Mouse (Mus musculus) CH12.LX (cell line): ENCODE measurements at regions not wholly inside any gene's neighbourhood (a gene's known extent, or its start where the extent isn't known, plus 50 kb on each side); places are given as distances from the start of the nearest gene placed in this dataset.
A peak's percentile ranks its signal among the peaks of the same experiment; 100 is the strongest.

Experiments
- DNase-seq: peaks from one replicate; pipeline ENCODE4 v3.0.0-alpha.2; 2013; ENCODE audit errors: extremely low read depth
- H3K27ac ChIP-seq: 2 replicates; pipeline ENCODE4 v1.5.1; 2012; ENCODE audit warnings: low read depth, mild to moderate bottlenecking, control low read depth, moderate library complexity; ENCODE audit not compliant: insufficient read depth
- H3K27me3 ChIP-seq: replicated peaks from 2 replicates; pipeline ENCODE3; 2012; ENCODE audit warnings: inconsistent platforms
- H3K36me3 ChIP-seq, 2 experiments: replicated peaks in 1 of 2; 2 replicates each; pipeline versions ENCODE3 to v1.6.1; 2012; ENCODE audit warnings: inconsistent platforms in 1 of 2, low read length in 1 of 2, mild to moderate bottlenecking in 1 of 2, mixed read lengths in 1 of 2, moderate library complexity in 1 of 2; ENCODE audit not compliant: control insufficient read depth in 1 of 2, insufficient read depth in 1 of 2
- H3K4me1 ChIP-seq, 2 experiments: 2 replicates each; pipeline ENCODE4 v1.6.1; 2012; ENCODE audit warnings: inconsistent platforms in 1 of 2, moderate library complexity in 1 of 2; ENCODE audit not compliant: insufficient read depth in 2 of 2, control insufficient read depth in 1 of 2
- H3K4me2 ChIP-seq: 2 replicates; pipeline ENCODE4 v1.6.1; 2012; ENCODE audit warnings: low read depth, mild to moderate bottlenecking, control low read depth; ENCODE audit not compliant: poor library complexity, insufficient read depth, severe bottlenecking
- H3K4me3 ChIP-seq, 3 experiments: fragments of 150-350 bp in 1 of 3; sonication (generic) in 1 of 3; replicated peaks in 1 of 3; 2 replicates each; pipeline versions ENCODE3 to v1.5.1; 2011 to 2012; ENCODE audit warnings: low read depth in 2 of 3, low read length in 2 of 3, mild to moderate bottlenecking in 2 of 3, moderate library complexity in 2 of 3, control low read depth in 1 of 3, improper control_type of control experiment in 1 of 3, inconsistent platforms in 1 of 3, mixed read lengths in 1 of 3; ENCODE audit not compliant: poor library complexity in 1 of 3
- H3K79me2 ChIP-seq: replicated peaks from 2 replicates; pipeline ENCODE4 v1.6.1; 2012; ENCODE audit warnings: mild to moderate bottlenecking, moderate library complexity; ENCODE audit not compliant: control insufficient read depth, poor library complexity, insufficient read depth, severe bottlenecking; ENCODE audit errors: extremely low read depth
- H3K9ac ChIP-seq: 2 replicates; pipeline ENCODE4 v1.6.1; 2012; ENCODE audit warnings: low read depth, mild to moderate bottlenecking, control low read depth, moderate library complexity; ENCODE audit not compliant: insufficient read depth
- H3K9me3 ChIP-seq: replicated peaks from 2 replicates; pipeline ENCODE3; 2012; ENCODE audit warnings: low read length, inconsistent platforms, mixed read lengths
- BHLHE40 ChIP-seq: IDR thresholded peaks from 2 replicates; pipeline ENCODE4 v1.6.1; 2011; ENCODE audit warnings: mild to moderate bottlenecking, low read depth, low read length, improper control_type of control experiment
- CHD1 ChIP-seq: IDR thresholded peaks from 2 replicates; pipeline ENCODE4 v1.6.1; 2012; ENCODE audit warnings: low read depth, low read length, improper control_type of control experiment, inconsistent platforms
- CHD2 ChIP-seq: IDR thresholded peaks from 2 replicates; pipeline ENCODE4 v1.6.1; 2011; ENCODE audit warnings: low read length, improper control_type of control experiment
- CTCF ChIP-seq, 2 experiments: IDR thresholded peaks in 1 of 2; conservative IDR thresholded peaks in 1 of 2; 2 replicates each; pipeline ENCODE4 v1.5.1; 2011 to 2012; ENCODE audit warnings: low read depth in 2 of 2, low read length in 2 of 2, improper control_type of control experiment in 1 of 2, inconsistent platforms in 1 of 2, mild to moderate bottlenecking in 1 of 2, moderate library complexity in 1 of 2
- ELF1 ChIP-seq: IDR thresholded peaks from 2 replicates; pipeline ENCODE4 v1.6.1; 2014; ENCODE audit warnings: low read depth, mild to moderate bottlenecking, inconsistent platforms, low read length, improper control_type of control experiment
- EP300 ChIP-seq: IDR thresholded peaks from 2 replicates; pipeline ENCODE4 v1.6.1; 2011; ENCODE audit warnings: low read length, improper control_type of control experiment
- ETS1 ChIP-seq: conservative IDR thresholded peaks from 2 replicates; pipeline ENCODE4 v1.6.1; 2012; ENCODE audit warnings: low read depth, mild to moderate bottlenecking, inconsistent platforms, low read length, improper control_type of control experiment, moderate library complexity
- GABPA ChIP-seq: IDR thresholded peaks from 2 replicates; pipeline ENCODE4 v1.6.1; 2012; ENCODE audit warnings: low read depth, low read length, improper control_type of control experiment, inconsistent platforms; ENCODE audit not compliant: insufficient replicate concordance
- HCFC1 ChIP-seq: IDR thresholded peaks from 2 replicates; pipeline ENCODE4 v1.6.1; 2012; ENCODE audit warnings: low read depth, mild to moderate bottlenecking, inconsistent platforms, low read length, improper control_type of control experiment
- IRF4 ChIP-seq: IDR thresholded peaks from 2 replicates; pipeline ENCODE4 v1.6.1; 2014; ENCODE audit warnings: low read depth, mild to moderate bottlenecking, inconsistent platforms, low read length, improper control_type of control experiment
- JUN ChIP-seq: IDR thresholded peaks from 2 replicates; pipeline ENCODE4 v1.6.1; 2011; ENCODE audit warnings: low read depth, mild to moderate bottlenecking, low read length, improper control_type of control experiment, moderate library complexity; ENCODE audit not compliant: insufficient read depth
- JUND ChIP-seq: conservative IDR thresholded peaks from 2 replicates; pipeline ENCODE4 v1.6.1; 2011; ENCODE audit warnings: low read depth, low read length, improper control_type of control experiment
- KAT2A ChIP-seq: IDR thresholded peaks from 2 replicates; pipeline ENCODE4 v1.6.1; 2012; ENCODE audit warnings: low read length, improper control_type of control experiment, inconsistent platforms; ENCODE audit not compliant: insufficient replicate concordance
- MEF2A ChIP-seq: IDR thresholded peaks from 2 replicates; pipeline ENCODE4 v1.6.1; 2014; ENCODE audit warnings: low read depth, mild to moderate bottlenecking, inconsistent platforms, low read length, improper control_type of control experiment, borderline replicate concordance
- MXI1 ChIP-seq: IDR thresholded peaks from 2 replicates; pipeline ENCODE4 v1.6.1; 2011; ENCODE audit warnings: mild to moderate bottlenecking, low read depth, low read length, improper control_type of control experiment
- MYC ChIP-seq: IDR thresholded peaks from 2 replicates; pipeline ENCODE4 v1.6.1; 2011; ENCODE audit warnings: low read depth, mild to moderate bottlenecking, improper control_type of control experiment, low read length
- NELFE ChIP-seq: IDR thresholded peaks from 2 replicates; pipeline ENCODE4 v1.6.1; 2011; ENCODE audit warnings: low read depth, low read length, improper control_type of control experiment
- NRF1 ChIP-seq: IDR thresholded peaks from 2 replicates; pipeline ENCODE4 v1.6.1; 2014; ENCODE audit warnings: low read depth, mild to moderate bottlenecking, inconsistent platforms, low read length, improper control_type of control experiment, moderate library complexity
- POLR2AphosphoS2 ChIP-seq: IDR thresholded peaks from 2 replicates; pipeline ENCODE4 v1.6.1; 2011; ENCODE audit warnings: low read depth, low read length, improper control_type of control experiment
- RAD21 ChIP-seq: IDR thresholded peaks from 2 replicates; pipeline ENCODE4 v1.6.1; 2011; ENCODE audit warnings: low read depth, mild to moderate bottlenecking, low read length, improper control_type of control experiment, moderate library complexity
- RCOR1 ChIP-seq: conservative IDR thresholded peaks from 2 replicates; pipeline ENCODE4 v1.6.1; 2012; ENCODE audit warnings: low read depth, mild to moderate bottlenecking, inconsistent platforms, low read length, improper control_type of control experiment
- SIN3A ChIP-seq: IDR thresholded peaks from 2 replicates; pipeline ENCODE4 v1.6.1; 2012; ENCODE audit warnings: low read length, improper control_type of control experiment, inconsistent platforms
- SMC3 ChIP-seq: IDR thresholded peaks from 2 replicates; pipeline ENCODE4 v1.6.1; 2011; ENCODE audit warnings: low read depth, low read length, improper control_type of control experiment
- TBP ChIP-seq: conservative IDR thresholded peaks from 2 replicates; pipeline ENCODE4 v1.6.1; 2011; ENCODE audit warnings: low read depth, low read length, improper control_type of control experiment
- UBTF ChIP-seq: IDR thresholded peaks from 2 replicates; pipeline ENCODE4 v1.6.1; 2012; ENCODE audit warnings: low read depth, mild to moderate bottlenecking, inconsistent platforms, low read length, improper control_type of control experiment, moderate library complexity
- ZC3H11A ChIP-seq: IDR thresholded peaks from 2 replicates; pipeline ENCODE4 v1.6.1; 2012; ENCODE audit warnings: low read depth, mild to moderate bottlenecking, inconsistent platforms, low read length, improper control_type of control experiment
- ZKSCAN1 ChIP-seq: IDR thresholded peaks from 2 replicates; pipeline ENCODE4 v1.6.1; 2012; ENCODE audit warnings: low read depth, inconsistent platforms, low read length, improper control_type of control experiment, borderline replicate concordance
- ZMIZ1 ChIP-seq: IDR thresholded peaks from 2 replicates; pipeline ENCODE4 v1.6.1; 2012; ENCODE audit warnings: low read depth, mild to moderate bottlenecking, inconsistent platforms, low read length, improper control_type of control experiment
- dilution Hi-C: fragments of 300-500 bp; cut with MboI; formaldehyde crosslinking; loops from 2 replicates; pipeline ENCODE4 v1.14.3; 2020; ENCODE audit warnings: low sequenced_read_pairs; ENCODE audit not compliant: extremely low pct_unique_long_range_greater_than_20kb, extremely low pct_ligation_motif_present
- in situ Hi-C: fragments of 300-500 bp; cut with MboI; formaldehyde crosslinking; loops from 3 replicates; pipeline ENCODE4 v1.14.3; 2019; ENCODE audit warnings: low sequenced_read_pairs, low pct_ligation_motif_present, low pct_unique_long_range_greater_than_20kb, mixed read lengths

- Histone ChIP-seq H3K27ac (no peak overlapping the region), H3K79me2 (no peaks in the 10 kb centered on the region), H3K4me1 (no peaks in the 10 kb centered on the region), H3K4me3 (no peak overlapping the region), H3K36me3 (no peaks in the 10 kb centered on the region), H3K9ac (no peak overlapping the region), H3K4me2 (0 out of 2 replicates have a peak overlapping the region, but pooled peaks have one; percentile 4), H3K9me3 (no peaks in the 10 kb centered on the region), H3K27me3 (no peaks in the 10 kb centered on the region)
- in situ Hi-C loops (loop anchor here (25.0 kb wide), 2 partner anchors 411 to 561 kb away; no protein-coding TSS in a partner anchor), dilution Hi-C loops (no loop called here)
- TF ChIP-seq ELF1 (no peak), ZMIZ1 (no peak), TBP (no peak), UBTF (no peak), POLR2AphosphoS2 (no peak), EP300 (no peak), RAD21 (peak; percentile 96), IRF4 (0 out of 2 replicates have a peak, but pooled peaks have one; percentile 40), CTCF (conservative IDR thresholded peaks at IDR 0.05 in 1 of 2, IDR thresholded peaks at IDR 0.05 in 1 of 2; ENCODE audit: low read depth in 2 of 2, low read length in 2 of 2) (peak; percentile 23 to 91; a peak in 2 of 4 replicates), KAT2A (no peak), RCOR1 (no peak), CHD1 (no peak), NELFE (no peak), JUND (peak; percentile 28; the same call in 1 of the 2 replicates), SIN3A (no peak), GABPA (no peak), MEF2A (no peak), HCFC1 (no peak), ETS1 (no peak), BHLHE40 (no peak), JUN (0 out of 2 replicates have a peak, but pooled peaks have one; percentile 6), MXI1 (no peak), CHD2 (no peak), MYC (peak; percentile 67; the same call in 1 of the 2 replicates), SMC3 (peak; percentile 95), ZC3H11A (peak; percentile 94), NRF1 (no peak), ZKSCAN1 (no peak)
- DNase-seq, result peak; percentile 71
Measured at GRCm38 (mm10) chr6:68201448-68201847, 665.9 kb upstream of the Tacstd2 start.
